Mouse (Mus musculus) midbrain, embryonic 14.5 days (tissue): ENCODE results near the gene Trp53rkb. TPM values are rescaled to one million over a fixed set of nuclear protein-coding genes. Genes with fewer than 3 reads are reported as not detected.
"Not testable (repeated sequence)": the region's sequence is repeated elsewhere in the genome, so short reads cannot be mapped to it uniquely, and the experiment has no call there.

Experiments used
- ATAC-seq: fragments of 200-750 bp; cut with Nextera tagmentation; 2 replicates; pipeline ENCODE4 v1.8.0; 2017; ENCODE audit warnings: moderate number of reproducible peaks, moderate library complexity; ENCODE audit not compliant: low FRiP score, low TSS enrichment
- DNase-seq: peaks from one replicate; pipeline ENCODE4 v3.0.0-alpha.2; 2015
- H3K27ac ChIP-seq: fragments of 300-500 bp; sonication (generic); replicated peaks from 2 replicates; pipeline ENCODE4 v1.5.1; 2014; ENCODE audit warnings: mild to moderate bottlenecking, low read depth, low read length, moderate library complexity
- H3K27me3 ChIP-seq: fragments of 300-500 bp; sonication (generic); 2 replicates; pipeline ENCODE4 v1.6.1; 2014; ENCODE audit warnings: low read length, control low read depth, mixed read lengths; ENCODE audit not compliant: control insufficient read depth, insufficient read depth
- H3K36me3 ChIP-seq: fragments of 300-500 bp; sonication (generic); 2 replicates; pipeline ENCODE4 v1.6.1; 2014; ENCODE audit warnings: low read length, control low read depth; ENCODE audit not compliant: control insufficient read depth, insufficient read depth
- H3K4me1 ChIP-seq: fragments of 300-500 bp; sonication (generic); 2 replicates; pipeline ENCODE4 v1.6.1; 2014; ENCODE audit warnings: mild to moderate bottlenecking, antibody characterized with exemption, low read length, control low read depth; ENCODE audit not compliant: control insufficient read depth, insufficient read depth
- H3K4me2 ChIP-seq: fragments of 300-500 bp; sonication (generic); 2 replicates; pipeline ENCODE4 v1.6.1; 2014; ENCODE audit warnings: mild to moderate bottlenecking, low read length, moderate library complexity
- H3K4me3 ChIP-seq: fragments of 300-500 bp; sonication (generic); replicated peaks from 2 replicates; pipeline ENCODE4 v1.5.1; 2014; ENCODE audit warnings: low read depth, low read length
- H3K9ac ChIP-seq: fragments of 300-500 bp; sonication (generic); replicated peaks from 2 replicates; pipeline ENCODE4 v1.6.1; 2014; ENCODE audit warnings: mild to moderate bottlenecking, low read length, moderate library complexity
- H3K9me3 ChIP-seq: fragments of 300-500 bp; sonication (generic); 2 replicates; pipeline ENCODE4 v1.6.1; 2016; ENCODE audit warnings: low read length, control low read depth, mixed read lengths; ENCODE audit not compliant: control insufficient read depth
- WGBS: fragments of 180-500 bp; shearing (Covaris S2); extraction: QIAGEN DNeasy Blood & Tissue Kit; methylation state at CpG from one replicate; pipeline ENCODE4 v1.1.7; 2014; 5-methylcytosine and 5-hydroxymethylcytosine counted together
- polyA plus RNA-seq: library from polyadenylated mRNA; unstranded; fragments of >200 nt; fragmentation: Nextera tagmentation; extraction: Ambion mirVana; gene quantifications from 2 replicates; pipeline ENCODE4 v1.2.1, GENCODE M21; 2014

Trp53rkb gene
- polyA plus RNA-seq, 1 experiment from 2014 or later = 11.4 TPM

DNA sequence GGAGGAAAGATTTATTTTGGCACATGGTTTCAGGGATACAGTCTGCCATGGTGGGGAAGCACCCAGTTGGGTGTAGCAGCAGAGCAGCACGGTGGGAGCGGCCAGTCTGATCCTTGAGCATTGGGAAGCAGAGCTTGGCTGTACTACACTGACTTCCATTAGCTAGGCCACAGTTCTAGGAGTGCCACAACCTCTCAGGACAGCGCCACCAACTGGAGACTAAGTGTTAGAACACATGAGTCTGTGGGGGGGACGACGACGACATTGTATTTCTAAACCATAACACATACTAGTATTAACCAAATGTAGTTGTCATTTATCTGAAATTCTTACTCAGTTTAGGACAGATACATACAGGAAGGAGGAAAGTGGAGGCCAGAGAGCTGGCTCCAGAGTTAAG is 8.0 kb upstream of the Trp53rkb start:
- no peak overlapping the region for H3K4me2 ChIP-seq
- 76% methylated on average over 6 of the region's 6 CpGs for WGBS

GRCm38 (mm10) chr2:166786353-166787004 is 5.9 kb upstream of the Trp53rkb start:
- Histone ChIP-seq H3K27me3 (no peaks in the 10 kb centered on the region), H3K9me3 (no peaks in the 10 kb centered on the region), H3K4me3 (peak overlapping the region; percentile 49), H3K27ac (0 out of 2 replicates have a peak overlapping the region, but pooled peaks have one; percentile 6), H3K4me2 (peak overlapping the region; percentile 77), H3K36me3 (no peaks in the 10 kb centered on the region), H3K9ac (peak overlapping the region; percentile 58), H3K4me1 (peaks cover 8% of the 10 kb centered on the region)
- ATAC-seq = peak; percentile 91
- DNase-seq = peak; percentile 96
- 0% methylated on average over 35 of the region's 35 CpGs for WGBS

More for the DNA sequence above, 8.0 kb upstream of the Trp53rkb start:
- H3K4me3 ChIP-seq = no peak overlapping the region
- H3K9me3 ChIP-seq = no peaks in the 10 kb centered on the region
- H3K27me3 ChIP-seq = no peaks in the 10 kb centered on the region
- no peak for ATAC-seq
- no peak overlapping the region for H3K27ac ChIP-seq
- H3K4me1 ChIP-seq = peaks cover 8% of the 10 kb centered on the region
- no peak overlapping the region for H3K9ac ChIP-seq
- H3K36me3 ChIP-seq = no peaks in the 10 kb centered on the region
- peak; percentile 22 for DNase-seq

DNA sequence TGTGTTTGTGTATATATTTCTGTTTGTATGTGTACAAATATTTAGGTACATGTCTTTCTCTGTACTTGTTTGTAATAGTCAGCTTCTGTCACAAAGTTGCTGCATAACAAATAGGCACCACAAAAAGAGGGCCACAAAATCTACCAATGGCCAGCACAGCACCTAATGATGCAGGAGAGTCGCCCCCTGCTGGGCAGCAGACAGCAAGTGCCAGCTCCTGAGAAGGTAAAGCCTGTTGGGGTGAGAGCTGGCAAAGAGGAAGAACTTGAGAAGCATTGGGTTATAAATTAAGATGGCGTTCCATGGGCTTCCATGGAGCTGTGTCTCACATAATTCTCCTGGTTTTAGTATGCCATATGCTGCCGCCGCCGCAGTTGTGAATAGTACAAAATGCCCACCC is 593 bp upstream of the Trp53rkb start:
- H3K27ac ChIP-seq = peak overlapping the region; percentile 5; the same call in 1 of the 2 replicates
- H3K4me3 ChIP-seq = no peak overlapping the region
- peaks cover 17% of the 10 kb centered on the region for H3K4me1 ChIP-seq
- no peak overlapping the region for H3K9ac ChIP-seq
- no peak overlapping the region for H3K4me2 ChIP-seq
- H3K9me3 ChIP-seq = no peaks in the 10 kb centered on the region
- 70% methylated on average over 5 of the region's 5 CpGs for WGBS
- ATAC-seq (no peak), DNase-seq (peak; percentile 24)
- no peaks in the 10 kb centered on the region for H3K27me3 ChIP-seq
- H3K36me3 ChIP-seq = peaks cover 9% of the 10 kb centered on the region

GRCm38 (mm10) chr2:166793542-166794214 is 1.3 kb downstream of the Trp53rkb start:
- peak overlapping the region; percentile 79 for H3K9ac ChIP-seq
- under 1% methylated on average over 68 of the region's 76 CpGs for WGBS
- peak overlapping the region; percentile 63; the same call in 1 of the 2 replicates for H3K27ac ChIP-seq
- peak overlapping the region; percentile 77 for H3K4me2 ChIP-seq
- not testable (repeated sequence) for H3K9me3 ChIP-seq, H3K27me3 ChIP-seq
- H3K4me3 ChIP-seq = peak overlapping the region; percentile 72
- DNase-seq (peak; percentile 89), ATAC-seq (peak; percentile 84)
- H3K4me1 ChIP-seq = peaks cover 14% of the 10 kb centered on the region
- peaks cover 27% of the 10 kb centered on the region for H3K36me3 ChIP-seq

GRCm38 (mm10) chr2:166799615-166800472 is 7.5 kb downstream of the Trp53rkb start:
- H3K9ac ChIP-seq = no peak overlapping the region
- H3K4me2 ChIP-seq = no peak overlapping the region
- DNase-seq (no peak), ATAC-seq (no peak)
- no peak overlapping the region for H3K4me3 ChIP-seq
- no peaks in the 10 kb centered on the region for H3K27me3 ChIP-seq
- H3K36me3 ChIP-seq = peaks cover 33% of the 10 kb centered on the region
- WGBS = 84% methylated on average over 11 of the region's 11 CpGs
- H3K27ac ChIP-seq = no peak overlapping the region
- no peaks in the 10 kb centered on the region; the same call in 1 of the 2 replicates for H3K4me1 ChIP-seq
- H3K9me3 ChIP-seq = no peaks in the 10 kb centered on the region

- WGBS = 87% methylated on average over 7 of the region's 7 CpGs
- no peak overlapping the region for H3K27ac ChIP-seq
- no peak for ATAC-seq
- no peak overlapping the region for H3K4me3 ChIP-seq
- H3K36me3 ChIP-seq = peaks cover 33% of the 10 kb centered on the region
- no peak overlapping the region for H3K4me2 ChIP-seq
- H3K9me3 ChIP-seq = no peaks in the 10 kb centered on the region
- DNase-seq = no peak
- H3K4me1 ChIP-seq = no peaks in the 10 kb centered on the region
- no peak overlapping the region for H3K9ac ChIP-seq
- H3K27me3 ChIP-seq = no peaks in the 10 kb centered on the region
These were observed 8.1 kb downstream of the Trp53rkb start for GRCm38 (mm10) chr2:166800473-166800857.

DNA sequence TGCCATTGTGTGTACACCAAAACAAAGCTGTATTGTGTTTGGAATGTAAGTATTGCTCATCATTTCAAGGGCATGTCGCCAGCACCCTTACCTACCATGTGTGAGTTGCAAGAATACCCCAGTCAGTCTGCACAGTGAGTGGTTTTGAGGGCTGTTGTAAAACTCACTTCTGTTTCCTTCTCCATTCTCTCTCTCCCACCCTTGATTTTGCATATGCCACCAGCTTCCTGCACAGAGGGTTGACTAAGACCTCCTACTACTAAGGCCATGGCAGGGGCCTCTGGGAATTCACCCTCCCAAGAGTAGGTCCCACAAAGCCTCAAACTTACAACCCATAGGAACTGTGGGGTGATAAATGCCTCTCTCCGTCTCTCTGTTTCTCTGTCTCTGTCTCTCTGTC is 9.1 kb downstream of the Trp53rkb start:
- H3K36me3 ChIP-seq = peaks cover 28% of the 10 kb centered on the region
- WGBS = 79% methylated on average over 2 of the region's 2 CpGs
- H3K9ac ChIP-seq = no peak overlapping the region
- no peaks in the 10 kb centered on the region for H3K9me3 ChIP-seq
- no peak for DNase-seq
- H3K4me3 ChIP-seq = no peak overlapping the region
- H3K4me1 ChIP-seq = peaks cover 3% of the 10 kb centered on the region; the same call in 1 of the 2 replicates
- H3K27me3 ChIP-seq = no peaks in the 10 kb centered on the region
- ATAC-seq = no peak
- H3K27ac ChIP-seq = no peak overlapping the region
- no peak overlapping the region for H3K4me2 ChIP-seq

DNA sequence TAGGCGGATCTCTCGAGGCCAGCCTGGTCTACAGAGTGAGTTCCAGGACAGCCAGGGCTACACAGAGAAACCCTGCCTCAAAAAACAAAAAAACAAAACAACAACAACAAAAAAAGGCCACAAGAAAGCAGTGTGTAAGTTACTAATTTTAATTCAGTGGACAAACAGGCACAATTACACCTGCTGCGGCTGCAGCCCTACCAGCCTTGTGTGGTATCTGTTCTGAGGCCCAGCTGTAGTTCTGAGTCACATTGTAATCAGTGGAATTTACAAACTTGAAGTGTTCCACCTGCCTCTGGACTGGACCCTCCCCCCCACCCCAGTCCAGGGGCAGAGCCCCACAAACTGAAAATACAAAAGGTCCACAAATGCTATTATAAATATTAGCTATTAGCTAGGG is 11.0 kb downstream of the Trp53rkb start:
- peaks cover 10% of the 10 kb centered on the region for H3K36me3 ChIP-seq
- H3K9me3 ChIP-seq = no peaks in the 10 kb centered on the region
- ATAC-seq (no peak), DNase-seq (no peak)
- no peaks in the 10 kb centered on the region for H3K27me3 ChIP-seq
- WGBS = 93% methylated on average over 3 of the region's 3 CpGs
- H3K4me3 ChIP-seq = no peak overlapping the region
- no peak overlapping the region for H3K9ac ChIP-seq
- no peak overlapping the region for H3K4me2 ChIP-seq
- H3K27ac ChIP-seq = no peak overlapping the region
- peaks cover 9% of the 10 kb centered on the region; the same call in 1 of the 2 replicates for H3K4me1 ChIP-seq
